Comparison of ENCODE assay signal across 20 mouse cellular contexts in the genomic region with DNA sequence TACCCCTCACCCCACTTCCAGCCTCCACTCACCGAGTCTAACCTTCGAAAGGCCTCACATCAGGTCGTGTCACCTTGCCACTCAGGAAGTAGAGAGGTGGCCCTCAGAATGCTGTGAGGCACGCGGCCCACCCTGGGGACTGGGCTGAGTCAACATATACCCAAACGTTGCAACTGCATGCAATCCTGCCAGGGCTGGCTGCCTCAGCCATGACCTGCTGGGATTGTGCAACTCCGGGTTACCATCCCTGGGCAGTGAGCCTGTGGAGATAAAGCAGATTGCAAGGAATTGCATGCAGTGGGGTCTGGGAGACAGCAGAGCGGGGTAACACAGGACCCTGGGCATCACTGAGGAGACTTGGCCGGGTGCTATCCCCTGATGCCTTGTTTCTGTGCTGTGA. TPM values are rescaled to one million over a fixed set of nuclear protein-coding genes. Genes with fewer than 3 reads are reported as not detected.
A peak's percentile ranks its signal among the peaks of the same experiment; 100 is the strongest.
DNase-seq lines count a peak whose midpoint lies in the region; ATAC-seq and TF ChIP-seq lines count a peak whose summit lies in the region.
"Had no signal": no experiment of that assay in that cellular context is flagged by ENCODE, and none has a peak within 500 bp of the region (broad histone marks: within the 10 kb centered on the region; RNA-seq: fewer than 3 reads in every experiment).

No protein-coding gene starts in this region.

- DNase-seq in lung, adult 18-20 months = no peak
- DNase-seq in adrenal gland, adult 8-10 months = peak; percentile 86
- DNase-seq in liver, embryonic 11.5 days (ENCODE audit: low spot score) = no peak
- no peak for DNase-seq in stomach, postnatal 0 days (ENCODE audit: low spot score)
- DNase-seq in urinary bladder, postnatal 10 days (ENCODE audit: low spot score) = no peak
- no peak for DNase-seq in spleen, postnatal 36 days (ENCODE audit: low spot score in 2 of 2)
- no peak for DNase-seq in thymus, postnatal 14 days
- DNase-seq: cerebellum, adult 18-20 months; gastrocnemius, postnatal 10 days; heart, postnatal 36 days; kidney, adult 9 months; thymus, postnatal 36 days had no signal

- no peak for TF ChIP-seq CTCF in stomach, postnatal 0 days (IDR thresholded peaks at IDR 0.05; ENCODE audit: low read depth)

- TF ChIP-seq EP300 in stomach, postnatal 0 days (optimal IDR thresholded peaks at IDR 0.05) = no peak

- H3K27ac ChIP-seq in lung, embryonic 16.5 days (ENCODE audit: low read length) = no peak overlapping the region
- peak overlapping the region; percentile 19; the same call in 1 of the 2 replicates for H3K27ac ChIP-seq in liver, embryonic 11.5 days (ENCODE audit: low read depth, low read length)
- no peak overlapping the region for H3K27ac ChIP-seq in stomach, postnatal 0 days (replicated peaks)
- H3K27ac ChIP-seq: embryonic facial prominence, embryonic 12.5 days; hindbrain, postnatal 0 days; limb, embryonic 15.5 days; macrophage; midbrain, embryonic 13.5 days; stomach, embryonic 15.5 days had no signal

- no peaks in the 10 kb centered on the region for H3K27me3 ChIP-seq in lung, embryonic 16.5 days (ENCODE audit: control insufficient read depth, insufficient read depth, low read depth, low read length)
- no peaks in the 10 kb centered on the region for H3K27me3 ChIP-seq in liver, embryonic 11.5 days (replicated peaks; ENCODE audit: control insufficient read depth, insufficient read depth, low read length)
- H3K27me3 ChIP-seq in stomach, postnatal 0 days (ENCODE audit: control insufficient read depth, insufficient read depth, low read length) = no peaks in the 10 kb centered on the region
- H3K27me3 ChIP-seq: embryonic facial prominence, embryonic 12.5 days; limb, embryonic 15.5 days; midbrain, embryonic 13.5 days; stomach, embryonic 15.5 days had no signal

- 79% methylated on average over 9 of the region's 9 CpGs for WGBS in lung, embryonic 16.5 days
- WGBS in liver, embryonic 11.5 days = 76% methylated on average over 9 of the region's 9 CpGs
- WGBS in stomach, postnatal 0 days = 76% methylated on average over 9 of the region's 9 CpGs

- no peak overlapping the region for H3K4me2 ChIP-seq in lung, embryonic 16.5 days (ENCODE audit: low read depth, low read length)
- H3K4me2 ChIP-seq in liver, embryonic 11.5 days = no peak overlapping the region
- no peak overlapping the region for H3K4me2 ChIP-seq in stomach, postnatal 0 days (replicated peaks; ENCODE audit: low read depth)
- H3K4me2 ChIP-seq: embryonic facial prominence, embryonic 12.5 days; heart, embryonic 11.5 days; limb, embryonic 15.5 days; midbrain, embryonic 13.5 days; stomach, embryonic 15.5 days had no signal

- H3K9ac ChIP-seq in lung, embryonic 16.5 days (ENCODE audit: low read length) = no peak overlapping the region
- no peak overlapping the region for H3K9ac ChIP-seq in liver, embryonic 11.5 days (ENCODE audit: low read depth, low read length)
- no peak overlapping the region for H3K9ac ChIP-seq in stomach, postnatal 0 days (ENCODE audit: low read length)
- H3K9ac ChIP-seq: embryonic facial prominence, embryonic 12.5 days; limb, embryonic 15.5 days; midbrain, embryonic 13.5 days; stomach, embryonic 15.5 days had no signal

- no peaks in the 10 kb centered on the region for H3K4me1 ChIP-seq in lung, embryonic 16.5 days (replicated peaks; ENCODE audit: control insufficient read depth, insufficient read depth, low read length)
- H3K4me1 ChIP-seq in liver, embryonic 11.5 days (replicated peaks; ENCODE audit: control insufficient read depth, insufficient read depth, low read length) = peaks cover 13% of the 10 kb centered on the region
- H3K4me1 ChIP-seq in stomach, postnatal 0 days (replicated peaks; ENCODE audit: control insufficient read depth, insufficient read depth) = no peaks in the 10 kb centered on the region
- H3K4me1 ChIP-seq: embryonic facial prominence, embryonic 12.5 days; limb, embryonic 15.5 days; midbrain, embryonic 13.5 days; stomach, embryonic 15.5 days had no signal

- 0 out of 2 replicates have a peak, but pooled peaks have one; percentile 26 for ATAC-seq in lung, embryonic 16.5 days (ENCODE audit: low read depth)
- no peak for ATAC-seq in liver, embryonic 11.5 days (replicated peaks; ENCODE audit: low FRiP score)
- 0 out of 2 replicates have a peak, but pooled peaks have one; percentile 21 for ATAC-seq in stomach, postnatal 0 days (ENCODE audit: low FRiP score, low TSS enrichment)
- ATAC-seq: hindbrain, postnatal 0 days; midbrain, embryonic 13.5 days had no signal

- peaks cover 10% of the 10 kb centered on the region for H3K36me3 ChIP-seq in lung, embryonic 16.5 days (ENCODE audit: control insufficient read depth, insufficient read depth, low read length)
- peaks cover 14% of the 10 kb centered on the region; the same call in 1 of the 2 replicates for H3K36me3 ChIP-seq in liver, embryonic 11.5 days (ENCODE audit: control insufficient read depth, insufficient read depth, low read length)
- peaks cover 11% of the 10 kb centered on the region; the same call in 1 of the 2 replicates for H3K36me3 ChIP-seq in stomach, postnatal 0 days (ENCODE audit: control insufficient read depth, insufficient read depth, low read length)

- no peaks in the 10 kb centered on the region for H3K9me3 ChIP-seq in lung, embryonic 16.5 days (ENCODE audit: control insufficient read depth, low read length)
- no peaks in the 10 kb centered on the region for H3K9me3 ChIP-seq in liver, embryonic 11.5 days (ENCODE audit: control insufficient read depth, low read length)
- no peaks in the 10 kb centered on the region for H3K9me3 ChIP-seq in stomach, postnatal 0 days (ENCODE audit: control insufficient read depth, low read length)
- H3K9me3 ChIP-seq: embryonic facial prominence, embryonic 12.5 days; limb, embryonic 15.5 days; midbrain, embryonic 13.5 days; stomach, embryonic 15.5 days had no signal

- H3K4me3 ChIP-seq in lung, embryonic 16.5 days (ENCODE audit: low read length) = no peak overlapping the region
- H3K4me3 ChIP-seq in liver, embryonic 11.5 days (ENCODE audit: low read depth, low read length) = no peak overlapping the region
- no peak overlapping the region for H3K4me3 ChIP-seq in stomach, postnatal 0 days (ENCODE audit: low read depth, low read length)
- H3K4me3 ChIP-seq: embryonic facial prominence, embryonic 12.5 days; limb, embryonic 15.5 days; midbrain, embryonic 13.5 days; stomach, embryonic 15.5 days had no signal

RNA-seq across cellular contexts. Expression of a gene that starts 11.2 kb away (rescaled TPM):
- 29.1 and 31.9 TPM in 2 replicates for polyA plus RNA-seq in lung, embryonic 16.5 days (2015; fragmentation: Nextera tagmentation; extraction: Ambion mirVana)
- total RNA-seq in adrenal gland, adult 8-10 months (2022) = 10 to 100 TPM; 27.8 to 35.6 (median 31.6) TPM
- polyA plus RNA-seq in liver, embryonic 11.5 days (2014; fragmentation: Nextera tagmentation; extraction: Ambion mirVana) = 63.6 and 67.9 TPM in 2 replicates
- polyA plus RNA-seq in stomach, postnatal 0 days (2015; fragmentation: Nextera tagmentation; extraction: Ambion mirVana) = 25.3 and 27.9 TPM in 2 replicates

RNA-seq across cellular contexts. Expression of a gene that starts 18.7 kb away (rescaled TPM):
- 10.1 and 10.6 TPM in 2 replicates for polyA plus RNA-seq in lung, embryonic 16.5 days (2015; fragmentation: Nextera tagmentation; extraction: Ambion mirVana)
- total RNA-seq in adrenal gland, adult 8-10 months (2022) = 10 to 100 TPM; 19.1 to 22.1 (median 19.9) TPM
- polyA plus RNA-seq in liver, embryonic 11.5 days (2014; fragmentation: Nextera tagmentation; extraction: Ambion mirVana) = 18.5 and 19.4 TPM in 2 replicates
- polyA plus RNA-seq in stomach, postnatal 0 days (2015; fragmentation: Nextera tagmentation; extraction: Ambion mirVana) = 3.3 and 4.5 TPM in 2 replicates

RNA-seq across cellular contexts. Expression of a gene that starts 23.0 kb away (rescaled TPM):
- 31.2 and 31.8 TPM in 2 replicates for polyA plus RNA-seq in lung, embryonic 16.5 days (2015; fragmentation: Nextera tagmentation; extraction: Ambion mirVana)
- 10 to 100 TPM; 44.9 to 73.7 (median 53.8) TPM for total RNA-seq in adrenal gland, adult 8-10 months (2022)
- polyA plus RNA-seq in liver, embryonic 11.5 days (2014; fragmentation: Nextera tagmentation; extraction: Ambion mirVana) = 29.3 and 29.7 TPM in 2 replicates
- 39.7 and 41.4 TPM in 2 replicates for polyA plus RNA-seq in stomach, postnatal 0 days (2015; fragmentation: Nextera tagmentation; extraction: Ambion mirVana)
